Mouse (Mus musculus): ENCODE results near the gene Olfr157.

Gene Olfr157

GRCm38 (mm10) chr4:43840101-43840500, at the start of gene Olfr157:
Olfr157 (minus strand) TSS chr4:43840201.
- DNase-seq, result no peak

GRCm38 (mm10) chr4:43884196-43884595, 44.2 kb upstream of the Olfr157 start:
- DNase-seq, result no peak

DNA sequence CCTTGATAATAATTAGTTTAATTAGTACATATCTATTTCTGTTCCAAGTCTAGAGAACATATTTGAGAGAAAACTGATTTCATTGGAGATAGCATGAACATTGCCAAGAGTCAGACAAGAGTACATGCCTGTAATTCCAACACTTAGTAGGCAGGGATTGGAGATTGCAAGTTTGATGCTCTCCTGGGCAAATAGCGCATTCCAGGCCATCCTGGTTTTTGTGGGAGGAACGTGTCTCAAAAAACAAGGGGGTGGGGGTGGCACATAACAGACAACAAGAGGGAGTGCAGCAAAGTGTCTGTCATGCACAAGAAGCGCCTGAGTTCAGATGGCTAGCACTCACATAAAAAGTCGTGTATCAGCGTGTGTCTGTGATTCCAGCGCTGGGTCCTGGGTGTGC, 39.6 kb upstream of the Olfr157 start:
- DNase-seq, result no peak

GRCm38 (mm10) chr4:43878121-43878776, 38.2 kb upstream of the Olfr157 start:
- no peak for DNase-seq

DNA sequence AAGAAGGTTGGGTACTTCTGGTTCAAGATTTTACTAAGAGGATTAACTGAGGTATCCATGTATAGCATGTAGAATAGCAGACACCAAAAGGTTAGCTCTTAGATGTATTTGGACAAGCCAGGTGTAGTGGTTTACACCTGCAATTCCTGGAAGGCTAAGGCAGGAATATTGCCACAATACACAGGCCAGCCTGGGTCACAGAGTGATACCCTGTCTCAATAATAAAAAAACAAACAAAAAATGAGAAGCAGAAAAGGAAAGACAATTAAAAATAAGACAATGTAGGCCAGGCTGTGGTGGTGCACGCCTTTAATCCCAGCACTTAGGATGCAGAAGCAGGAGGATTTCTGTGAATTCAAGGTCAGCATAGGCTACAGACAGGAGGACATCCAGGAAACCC, 37.2 kb upstream of the Olfr157 start:
- no peak for DNase-seq

GRCm38 (mm10) chr4:43875919-43876411, 36.0 kb upstream of the Olfr157 start:
- DNase-seq, result peak; percentile 27

- peak; percentile 89 for DNase-seq
Measured at GRCm38 (mm10) chr4:43875160-43875918, 35.3 kb upstream of the Olfr157 start, which contains the start of gene Reck. Reck (plus strand) TSS chr4:43875530.

- DNase-seq, result no peak
Measured at GRCm38 (mm10) chr4:43874501-43874900, 34.5 kb upstream of the Olfr157 start.

- no peak for DNase-seq
Measured at GRCm38 (mm10) chr4:43869821-43870220, 29.8 kb upstream of the Olfr157 start.

- no peak for DNase-seq
Measured at GRCm38 (mm10) chr4:43863298-43863697, 23.3 kb upstream of the Olfr157 start.

DNA sequence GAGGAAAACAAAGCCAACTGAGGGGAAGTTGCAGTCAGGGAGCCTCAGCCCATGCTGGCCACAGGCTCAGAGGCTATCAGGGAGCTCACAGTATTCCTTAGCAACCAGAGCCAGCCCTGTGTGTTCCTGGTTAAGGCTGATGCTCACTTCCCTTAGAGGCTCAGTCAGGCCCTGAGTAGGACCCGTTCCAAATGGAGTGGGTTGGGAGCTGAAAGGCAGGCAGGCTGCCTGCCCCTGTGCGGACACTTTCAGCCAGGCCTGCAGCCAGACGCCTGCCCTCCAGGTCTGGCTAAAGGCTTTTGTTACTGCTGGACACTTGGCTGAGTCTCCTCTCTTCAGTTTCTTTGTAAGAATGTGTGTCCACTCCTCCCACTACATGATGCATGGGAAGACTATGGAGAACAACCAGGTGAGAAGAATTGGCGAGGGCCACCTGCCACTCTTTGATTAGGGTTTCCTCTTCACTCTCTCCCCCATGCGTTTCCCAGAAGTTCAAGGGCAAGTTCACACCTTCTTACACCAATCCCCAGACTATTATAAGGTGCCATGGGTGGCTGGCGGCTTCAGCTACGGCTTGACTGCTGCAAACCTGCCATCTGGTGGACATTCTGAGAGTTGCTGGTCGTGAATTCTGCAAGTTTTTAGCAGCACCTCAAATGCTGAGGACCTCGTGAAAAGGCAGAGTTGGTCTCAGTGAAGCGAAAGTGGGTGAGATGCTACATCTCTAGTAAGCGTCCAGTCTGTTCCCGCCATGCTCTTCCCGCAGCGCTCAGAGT, 20.9 kb upstream of the Olfr157 start:
- peak; percentile 71 for DNase-seq

- DNase-seq, result no peak
Measured at GRCm38 (mm10) chr4:43859886-43860285, 19.9 kb upstream of the Olfr157 start.

GRCm38 (mm10) chr4:43854101-43854500, 14.1 kb upstream of the Olfr157 start:
- DNase-seq, result no peak

GRCm38 (mm10) chr4:43851265-43851664, 11.3 kb upstream of the Olfr157 start, which contains the start of gene Olfr155:
Olfr155 (plus strand) TSS chr4:43851565.
- no peak for DNase-seq

DNA sequence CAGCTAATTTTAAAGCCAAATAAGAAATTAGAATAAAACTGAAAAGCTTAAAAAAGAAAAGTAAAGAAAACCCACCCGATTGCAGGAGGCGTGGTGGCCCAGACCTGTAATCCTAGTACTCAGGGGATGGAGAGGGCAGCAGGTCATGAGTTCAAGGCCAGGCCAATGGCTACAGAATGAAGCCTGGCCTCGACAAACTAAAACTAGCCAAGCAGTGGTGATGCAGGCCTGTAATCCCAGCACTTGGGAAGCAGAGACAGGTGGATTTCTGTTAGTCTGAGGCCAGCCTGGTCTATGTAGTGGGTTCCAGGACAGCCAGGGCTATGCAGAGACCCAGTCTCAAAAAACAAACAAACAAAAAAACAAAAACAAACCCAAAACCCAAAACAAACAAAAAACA, 1.7 kb downstream of the Olfr157 start:
- DNase-seq, result no peak

- no peak for DNase-seq
Measured at GRCm38 (mm10) chr4:43834749-43835148, 5.3 kb downstream of the Olfr157 start.

GRCm38 (mm10) chr4:43833752-43834151, 6.2 kb downstream of the Olfr157 start:
- DNase-seq, result no peak

- no peak for DNase-seq
Measured at GRCm38 (mm10) chr4:43832031-43832430, 8.0 kb downstream of the Olfr157 start.

- no peak for DNase-seq
Measured at GRCm38 (mm10) chr4:43828806-43829205, 11.2 kb downstream of the Olfr157 start.

DNA sequence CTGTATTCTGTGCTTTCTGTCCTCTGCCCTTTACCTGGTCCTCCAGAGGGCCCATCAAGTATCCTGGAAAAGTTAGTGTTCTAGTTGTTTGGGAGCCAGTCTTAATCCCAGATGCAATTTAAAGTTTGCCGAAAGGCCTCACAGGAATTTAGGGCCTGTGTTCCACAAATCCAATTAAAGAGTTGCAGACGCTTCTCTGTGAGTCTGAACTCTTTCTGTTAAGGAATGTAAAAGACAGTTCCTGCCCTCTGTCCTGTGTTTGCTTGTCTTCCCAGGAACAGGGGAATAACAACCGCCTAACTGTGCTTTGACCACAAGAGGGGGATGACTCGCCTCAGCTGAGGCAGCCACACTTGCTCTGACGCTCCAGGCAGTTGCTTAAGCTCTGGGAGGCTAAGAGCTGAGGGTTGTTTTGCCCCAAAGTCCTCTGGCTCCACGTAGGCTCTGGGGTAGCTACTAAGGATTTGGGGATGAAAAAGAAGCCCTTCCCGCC, 16.1 kb downstream of the Olfr157 start, which contains the start of gene Olfr156:
Gene Olfr156 (minus strand): TSS at position 51 of the 493 bp plus-strand sequence.
- DNase-seq, result no peak

DNA sequence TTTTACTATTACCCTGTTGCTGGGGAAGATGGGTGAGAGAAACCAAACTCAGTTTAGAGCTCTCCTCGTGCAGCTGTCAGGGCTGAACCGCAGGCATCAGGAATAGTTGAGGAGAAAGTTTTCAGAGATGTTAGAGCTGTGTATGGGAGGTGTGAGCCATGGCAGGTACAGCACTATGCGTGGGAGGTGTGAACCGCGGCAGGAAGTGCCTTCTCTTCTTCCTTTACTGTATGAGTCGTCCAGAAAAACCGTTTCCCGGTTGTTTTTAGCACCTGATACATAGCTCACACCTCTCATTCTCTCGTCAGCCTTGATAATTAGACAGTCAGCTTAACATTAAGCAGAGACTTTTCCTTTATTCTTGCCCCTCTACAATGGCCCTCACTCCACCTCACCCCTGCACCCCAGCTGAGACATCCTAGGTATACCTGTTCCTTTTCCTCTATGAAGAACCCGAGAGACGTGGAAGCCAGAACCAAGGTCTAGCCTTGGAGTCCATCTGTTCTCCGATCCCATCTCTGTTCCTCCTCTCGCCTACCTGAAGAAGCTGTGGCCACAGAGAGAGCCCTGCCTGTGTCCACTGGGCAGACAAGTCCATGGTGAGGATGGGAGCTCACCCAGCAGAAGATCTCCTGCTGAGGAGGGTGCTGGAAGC, 17.0 kb downstream of the Olfr157 start:
- no peak for DNase-seq

GRCm38 (mm10) chr4:43798936-43799335, 41.1 kb downstream of the Olfr157 start:
- DNase-seq, result no peak
